Mouse (Mus musculus) cerebellum, postnatal 25 days (tissue): ENCODE measurements around the gene Ercc1.

Experiments
- DNase-seq, 2 experiments: peaks; one replicate each; pipeline ENCODE4 v3.0.0; 2021; ENCODE audit warnings: mixed read lengths in 2 of 2

Gene Ercc1

GRCm38 (mm10) chr7:19309278-19309883, 35.2 kb upstream of the Ercc1 start:
- peak in 1 of 2 experiments; percentile 37 for DNase-seq

- DNase-seq: peak; percentile 97 to 98
These were observed 34.5 kb upstream of the Ercc1 start, which contains the start of gene Fosb for GRCm38 (mm10) chr7:19309884-19310641. Gene Fosb, minus strand, starts transcription at chr7:19310051.

- DNase-seq: no peak
These were observed 32.6 kb upstream of the Ercc1 start for GRCm38 (mm10) chr7:19311991-19312390.

- no peak for DNase-seq
These were observed 30.5 kb upstream of the Ercc1 start for GRCm38 (mm10) chr7:19314033-19314432.

- no peak for DNase-seq
These were observed 28.0 kb upstream of the Ercc1 start for GRCm38 (mm10) chr7:19316451-19317161.

- no peak for DNase-seq
These were observed 26.4 kb upstream of the Ercc1 start for GRCm38 (mm10) chr7:19318201-19318600.

GRCm38 (mm10) chr7:19318676-19319075, 25.9 kb upstream of the Ercc1 start:
- DNase-seq: no peak

GRCm38 (mm10) chr7:19319458-19319857, 25.1 kb upstream of the Ercc1 start:
- peak in 1 of 2 experiments; percentile 31 for DNase-seq

GRCm38 (mm10) chr7:19319906-19320305, 24.7 kb upstream of the Ercc1 start:
- DNase-seq: peak; percentile 94 to 98

- no peak for DNase-seq
These were observed 23.9 kb upstream of the Ercc1 start for GRCm38 (mm10) chr7:19320637-19321036.

GRCm38 (mm10) chr7:19321464-19321863, 23.1 kb upstream of the Ercc1 start:
- DNase-seq: no peak

GRCm38 (mm10) chr7:19322489-19322888, 22.1 kb upstream of the Ercc1 start:
- DNase-seq: no peak

- DNase-seq: no peak
These were observed 20.4 kb upstream of the Ercc1 start for GRCm38 (mm10) chr7:19324221-19324620.

- DNase-seq: no peak
These were observed 19.0 kb upstream of the Ercc1 start for GRCm38 (mm10) chr7:19325262-19326199.

- DNase-seq: peak; percentile 66 to 78
These were observed 18.2 kb upstream of the Ercc1 start for GRCm38 (mm10) chr7:19326359-19326758.

- DNase-seq: peak; percentile 81 to 87
These were observed 17.4 kb upstream of the Ercc1 start for GRCm38 (mm10) chr7:19327128-19327527.

GRCm38 (mm10) chr7:19327782-19328181, 16.8 kb upstream of the Ercc1 start:
- no peak for DNase-seq

GRCm38 (mm10) chr7:19328425-19328824, 16.2 kb upstream of the Ercc1 start:
- DNase-seq: no peak

GRCm38 (mm10) chr7:19331910-19332309, 12.7 kb upstream of the Ercc1 start:
- no peak for DNase-seq

- DNase-seq: peak; percentile 85 to 88
These were observed 11.7 kb upstream of the Ercc1 start for GRCm38 (mm10) chr7:19332709-19333352.

- DNase-seq: no peak
These were observed 9.0 kb upstream of the Ercc1 start for GRCm38 (mm10) chr7:19335583-19335982.

GRCm38 (mm10) chr7:19337122-19337521, 7.5 kb upstream of the Ercc1 start:
- no peak for DNase-seq
